Mouse (Mus musculus): Measurements from ENCODE around the gene Ccdc127. TPM values are rescaled to one million over a fixed set of nuclear protein-coding genes. Genes with fewer than 3 reads are reported as not detected.

Gene Ccdc127
- total RNA-seq, 2 experiments from 2014 or later, result 43.2 to 49.9 TPM

GRCm38 (mm10) chr13:74381533-74382276 lies 31.6 kb downstream of the Ccdc127 start:
- peak in 1 of 2 experiments; percentile 9 for DNase-seq
- intact Hi-C loops (cut with DNase I), result no loop called here

- intact Hi-C loops (cut with DNase I), result no loop called here
These were observed 32.2 kb downstream of the Ccdc127 start for GRCm38 (mm10) chr13:74382289-74382688.

DNA sequence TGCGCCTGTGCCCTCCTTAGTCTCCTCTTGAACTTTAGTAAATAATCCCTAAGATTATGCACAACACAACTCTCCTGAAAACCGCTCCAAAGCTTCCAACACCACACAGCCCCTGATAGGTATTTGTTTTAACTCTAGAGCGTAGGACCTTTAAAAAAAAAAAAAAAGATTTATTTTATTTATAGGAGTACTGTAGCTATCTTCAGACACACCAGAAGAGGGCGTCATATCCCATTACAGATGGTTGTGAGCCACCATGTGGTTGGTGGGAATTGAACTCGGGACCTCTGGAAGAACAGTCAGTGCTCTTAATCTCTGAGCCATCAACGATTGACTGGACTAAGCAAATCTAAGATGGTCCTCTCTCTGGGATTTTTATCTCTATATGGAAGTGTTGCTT lies 39.6 kb downstream of the Ccdc127 start:
- intact Hi-C loops (cut with DNase I), result no loop called here
- DNase-seq, result no peak

More at GRCm38 (mm10) chr13:74382289-74382688, 32.2 kb downstream of the Ccdc127 start:
- DNase-seq, result no peak

GRCm38 (mm10) chr13:74390371-74390990 lies 40.4 kb downstream of the Ccdc127 start, which contains the start of gene Zfp72:
Gene Zfp72 (minus strand): TSS chr13:74390836.
- peak; percentile 48 to 79 for DNase-seq
- intact Hi-C loops (cut with DNase I), result no loop called here

GRCm38 (mm10) chr13:74391156-74391555 lies 41.0 kb downstream of the Ccdc127 start:
- DNase-seq, result no peak
- intact Hi-C loops (cut with DNase I), result no loop called here

DNA sequence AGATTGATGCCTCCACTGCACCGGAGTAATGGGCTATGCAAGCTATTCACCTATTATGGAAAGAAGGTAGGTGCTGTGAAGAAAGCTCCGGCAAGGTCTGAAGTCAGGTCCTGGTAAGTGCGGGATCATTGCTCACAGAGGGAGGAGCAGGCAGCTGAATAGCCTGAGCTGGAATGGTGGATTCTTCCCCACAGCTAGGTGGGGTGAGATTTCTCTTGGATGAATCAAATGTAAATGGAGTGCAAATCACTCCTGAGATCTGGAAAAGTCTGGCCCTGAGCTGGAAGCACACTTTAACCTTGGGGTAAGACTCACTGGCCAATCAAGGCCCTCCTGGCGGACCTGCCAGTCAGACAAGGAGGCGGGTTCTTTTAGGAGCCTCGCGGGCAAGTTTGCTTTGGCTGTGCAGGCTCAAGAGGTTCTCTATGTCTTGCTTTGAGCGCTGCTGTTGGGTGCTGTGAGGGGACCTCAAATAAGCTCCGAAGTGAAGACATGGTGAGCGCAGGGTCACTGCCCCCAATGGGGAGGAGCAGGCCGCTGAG lies 49.3 kb downstream of the Ccdc127 start, which contains the start of gene Ftl1-ps1:
Gene Ftl1-ps1 (plus strand): TSS at position 397 of the 542 bp plus-strand sequence.
- intact Hi-C loops (cut with DNase I), result no loop called here
- no peak for DNase-seq

Small RNAs within 50 kb of the gene (microRNA-seq; reads per million reads assigned to microRNA genes)
- 0 reads per million in 2 experiments for gene Mir692-3

Other genes starting within 250 kb of the Ccdc127 start
- under 1 TPM; 0.38 to 0.44 TPM for gene Slc9a3, start 228.9 kb upstream of the Ccdc127 start, total RNA-seq (2021)
- 10 to 100 TPM; 47.8 to 52.9 TPM for gene Exoc3, start 141.6 kb upstream of the Ccdc127 start, total RNA-seq (2021)
- under 1 TPM; 0.48 to 0.71 TPM for gene Ahrr, start 58.0 kb upstream of the Ccdc127 start, total RNA-seq (2021)
- gene Pdcd6, start 32.7 kb upstream of the Ccdc127 start, total RNA-seq (2021), result 10 to 100 TPM; 47.1 to 52.6 TPM
- 1,000 to 10,000 TPM; 1,284 to 1,341 TPM for gene Sdha, start within 50 bp of the Ccdc127 start, total RNA-seq (2021)
- 10 to 100 TPM; 57.2 to 58.7 TPM for gene Lrrc14b, start 13.7 kb downstream of the Ccdc127 start, total RNA-seq (2021)
- 1 to 10 TPM; 3.1 to 3.3 TPM for gene Zfp72, start 40.5 kb downstream of the Ccdc127 start, total RNA-seq (2021)
- 100 to 1,000 TPM; 251 to 263 TPM for gene Ftl1-ps1, start 49.4 kb downstream of the Ccdc127 start, total RNA-seq (2021)
- gene Zfp825, start 143.7 kb downstream of the Ccdc127 start, total RNA-seq (2021), result 1 to 10 TPM; 5.9 to 6.9 TPM

Measured in heart, postnatal 14 days (tissue).